Mouse (Mus musculus) forebrain, embryonic 10.5 days (tissue): ENCODE measurements around the gene Myl7. TPM values are rescaled to one million over a fixed set of nuclear protein-coding genes. Genes with fewer than 3 reads are reported as not detected.
A peak's percentile ranks its signal among the peaks of the same experiment; 100 is the strongest.
"Not testable (repeated sequence)": the region's sequence is repeated elsewhere in the genome, so short reads cannot be mapped to it uniquely, and the experiment has no call there.

Source experiments
- DNase-seq: peaks from one replicate; pipeline ENCODE4 v3.0.0-alpha.2; 2017; ENCODE audit warnings: low spot score; ENCODE audit errors: extremely low spot score
- H3K27ac ChIP-seq: fragments of 300-500 bp; sonication (generic); 2 replicates; pipeline ENCODE4 v1.5.1; 2016; ENCODE audit warnings: mild to moderate bottlenecking
- H3K27me3 ChIP-seq: fragments of 300-500 bp; sonication (generic); 2 replicates; pipeline ENCODE4 v1.6.1; 2016; ENCODE audit warnings: mild to moderate bottlenecking; ENCODE audit not compliant: poor library complexity, severe bottlenecking
- H3K36me3 ChIP-seq: fragments of 300-500 bp; sonication (generic); replicated peaks from 2 replicates; pipeline ENCODE4 v1.6.1; 2016; ENCODE audit warnings: mild to moderate bottlenecking, moderate library complexity
- H3K4me1 ChIP-seq: fragments of 300-500 bp; sonication (generic); 2 replicates; pipeline ENCODE4 v1.6.1; 2016
- H3K4me3 ChIP-seq: fragments of 300-500 bp; sonication (generic); 2 replicates; pipeline ENCODE4 v1.5.1; 2016; ENCODE audit warnings: mild to moderate bottlenecking, moderate library complexity
- H3K9me3 ChIP-seq: fragments of 300-500 bp; sonication (generic); 2 replicates; pipeline ENCODE4 v1.6.1; 2016; ENCODE audit warnings: mild to moderate bottlenecking, moderate library complexity
- WGBS: fragments of 180-500 bp; shearing (Covaris S2); methylation state at CpG from one replicate; pipeline ENCODE4 v1.1.7; 2016; 5-methylcytosine and 5-hydroxymethylcytosine counted together
- polyA plus RNA-seq: library from polyadenylated mRNA; unstranded; fragments of >200 nt; fragmentation: Nextera tagmentation; extraction: Ambion mirVana; gene quantifications from 2 replicates; pipeline ENCODE4 v1.2.1, GENCODE M21; 2016

Myl7 gene
- polyA plus RNA-seq, 1 experiment from 2014 or later = 2.6 TPM

GRCm38 (mm10) chr11:5901320-5901719, 2.7 kb upstream of the Myl7 start:
- peaks cover 74% of the 10 kb centered on the region for H3K27me3 ChIP-seq
- H3K4me3 ChIP-seq = peak overlapping the region; percentile 55
- 14% methylated on average over 3 of the region's 3 CpGs for WGBS

DNA sequence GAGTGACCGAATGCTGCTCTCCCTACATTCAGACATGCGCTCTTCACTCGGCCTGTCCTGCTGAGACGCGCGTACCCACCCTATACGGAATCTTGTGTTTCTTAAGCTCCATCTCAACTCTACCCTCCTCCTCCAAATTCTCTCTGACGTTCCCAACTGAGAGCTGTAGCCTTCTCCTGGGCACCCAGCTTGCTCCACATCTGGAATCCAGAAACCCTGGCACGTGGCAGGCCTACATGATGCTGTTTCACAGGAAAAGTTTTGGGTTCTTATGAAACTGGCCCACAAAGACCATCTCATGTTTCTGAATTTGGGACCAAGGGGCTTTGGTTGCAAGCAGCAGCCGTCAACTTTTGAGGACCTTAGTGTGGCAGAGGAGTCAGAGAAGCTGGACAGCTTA, 704 bp upstream of the Myl7 start:
- no peaks in the 10 kb centered on the region for H3K36me3 ChIP-seq
- no peak overlapping the region for H3K4me3 ChIP-seq
- H3K4me1 ChIP-seq = peaks cover 45% of the 10 kb centered on the region
- H3K27ac ChIP-seq = no peak overlapping the region
- DNase-seq = no peak
- 95% methylated on average over 10 of the region's 10 CpGs for WGBS
- H3K9me3 ChIP-seq = no peaks in the 10 kb centered on the region
- H3K27me3 ChIP-seq = peaks cover 85% of the 10 kb centered on the region

More at GRCm38 (mm10) chr11:5901320-5901719, 2.7 kb upstream of the Myl7 start:
- Histone ChIP-seq H3K27ac (peak overlapping the region; percentile 86), H3K4me1 (peaks cover 44% of the 10 kb centered on the region), H3K9me3 (no peaks in the 10 kb centered on the region), H3K36me3 (no peaks in the 10 kb centered on the region)
- no peak for DNase-seq

DNA sequence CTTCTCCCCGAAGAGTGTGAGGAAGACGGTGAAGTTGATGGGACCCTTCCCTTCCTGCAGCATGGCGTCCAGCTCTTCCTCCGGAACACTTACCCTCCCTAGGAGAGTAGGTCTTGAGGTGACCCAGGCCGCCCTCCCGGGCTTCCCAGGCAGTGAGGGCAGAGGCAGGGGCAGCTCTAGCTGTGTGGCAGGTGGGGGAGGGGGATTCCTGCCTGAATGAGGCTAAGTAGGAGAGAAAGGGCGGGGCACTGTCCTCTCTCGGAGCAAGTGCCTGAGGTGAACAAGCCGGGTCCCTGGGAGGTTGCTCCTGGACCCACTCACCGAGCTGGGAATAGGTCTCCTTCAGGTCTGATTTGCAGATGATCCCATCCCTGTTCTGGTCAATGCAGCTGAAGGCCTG, 743 bp downstream of the Myl7 start:
- Histone ChIP-seq H3K9me3 (no peaks in the 10 kb centered on the region), H3K36me3 (no peaks in the 10 kb centered on the region), H3K27me3 (peaks cover 76% of the 10 kb centered on the region), H3K4me3 (peak overlapping the region; percentile 19), H3K27ac (peak overlapping the region; percentile 66), H3K4me1 (peaks cover 56% of the 10 kb centered on the region)
- WGBS = 6% methylated on average over 10 of the region's 10 CpGs
- DNase-seq = no peak

DNA sequence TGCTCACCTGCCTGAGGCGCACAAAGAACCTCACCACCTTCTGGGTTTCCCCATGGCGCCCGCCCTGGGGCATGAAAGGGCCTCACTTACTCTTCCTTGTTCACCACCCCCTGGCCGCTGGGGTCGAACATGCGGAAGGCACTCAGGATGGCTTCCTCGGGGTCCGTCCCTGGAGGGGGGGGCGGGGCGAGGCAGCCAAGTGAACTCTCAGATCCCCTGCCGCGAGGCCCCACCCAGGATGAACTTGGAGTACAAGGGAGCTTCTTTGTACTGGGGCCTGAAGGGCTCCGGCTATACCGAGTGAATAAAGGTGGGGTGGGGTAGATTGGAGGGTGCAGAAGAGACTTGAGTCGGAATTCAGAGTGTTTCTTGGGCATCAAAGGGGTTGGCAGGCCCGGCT, 1.4 kb downstream of the Myl7 start:
- peak overlapping the region; percentile 19 for H3K4me3 ChIP-seq
- H3K36me3 ChIP-seq = no peaks in the 10 kb centered on the region
- peak overlapping the region; percentile 66; the same call in 1 of the 2 replicates for H3K27ac ChIP-seq
- H3K4me1 ChIP-seq = peaks cover 56% of the 10 kb centered on the region
- peaks cover 70% of the 10 kb centered on the region for H3K27me3 ChIP-seq
- H3K9me3 ChIP-seq = no peaks in the 10 kb centered on the region
- no peak for DNase-seq
- WGBS = 12% methylated on average over 16 of the region's 16 CpGs

DNA sequence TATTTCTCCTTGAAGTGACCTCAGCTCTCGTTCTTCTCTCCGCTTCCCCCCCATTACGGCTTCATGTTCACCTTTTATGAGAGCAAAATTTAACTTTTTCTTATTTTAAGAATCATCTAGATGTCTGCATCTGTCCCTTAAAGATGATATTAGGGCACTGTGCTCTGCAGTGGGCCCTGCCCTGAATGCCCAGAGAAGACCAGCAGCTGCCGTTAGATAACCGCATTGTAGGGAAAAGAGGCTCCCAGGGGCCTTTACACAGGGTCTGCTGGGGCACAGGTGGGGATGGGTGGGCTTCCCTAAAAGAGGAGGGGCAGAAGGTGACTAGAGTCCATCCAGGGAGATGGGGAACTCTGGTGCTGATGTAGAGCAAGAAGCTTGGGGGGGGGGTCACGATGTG, 4.8 kb downstream of the Myl7 start:
- no peaks in the 10 kb centered on the region for H3K9me3 ChIP-seq
- peaks cover 35% of the 10 kb centered on the region for H3K27me3 ChIP-seq
- peaks cover 60% of the 10 kb centered on the region for H3K4me1 ChIP-seq
- no peaks in the 10 kb centered on the region for H3K36me3 ChIP-seq
- no peak overlapping the region for H3K27ac ChIP-seq
- 75% methylated on average over 6 of the region's 6 CpGs for WGBS
- no peak overlapping the region for H3K4me3 ChIP-seq
- DNase-seq = no peak

DNA sequence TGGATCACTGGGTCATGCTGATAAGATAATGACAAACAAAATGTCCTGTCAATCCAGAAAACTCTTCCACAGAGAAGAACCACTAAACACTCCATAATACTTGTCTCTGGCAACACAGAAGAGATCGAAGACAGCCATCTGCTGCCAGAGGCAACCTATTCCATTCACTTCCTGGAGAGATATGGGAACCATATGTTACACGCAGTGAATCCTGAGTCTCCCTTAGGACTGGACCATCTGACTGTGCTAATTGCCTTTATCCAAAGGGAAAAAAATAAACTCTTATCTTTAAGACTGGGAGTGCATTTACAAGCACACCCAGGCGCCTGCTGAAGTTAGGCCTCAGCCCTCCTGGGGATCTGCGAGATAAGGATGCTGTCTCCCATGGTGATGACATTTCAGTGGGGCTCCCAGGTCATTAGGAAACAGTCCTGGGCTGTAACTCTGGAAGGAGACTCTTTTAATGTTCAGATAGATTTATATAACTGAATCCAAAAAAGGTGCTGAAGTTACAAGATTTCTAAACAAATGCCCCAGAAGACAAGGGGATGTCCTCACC, 5.7 kb downstream of the Myl7 start:
- H3K4me3 ChIP-seq = no peak overlapping the region

DNA sequence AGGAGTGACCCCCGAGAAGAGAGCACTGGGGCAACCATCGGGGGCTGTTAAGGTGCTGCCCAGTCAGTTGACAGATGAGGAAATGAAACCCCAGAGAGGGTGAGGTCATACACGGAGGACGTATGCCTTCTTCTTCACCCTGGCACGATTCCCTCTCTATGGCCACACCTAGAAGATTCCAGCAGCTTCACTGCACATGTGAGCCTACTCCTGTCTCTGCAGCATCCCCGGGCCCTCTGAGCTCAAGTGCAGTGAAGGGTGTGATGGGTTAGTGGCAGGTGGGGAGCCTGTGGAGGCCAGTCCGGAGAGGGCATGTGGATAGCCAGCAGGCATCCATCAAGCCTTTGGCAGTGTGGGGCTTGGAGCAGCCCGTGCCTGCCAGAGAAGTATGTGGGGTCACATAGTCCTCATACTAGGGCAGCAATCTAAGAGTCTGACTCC, 6.4 kb downstream of the Myl7 start:
- peaks cover 19% of the 10 kb centered on the region for H3K27me3 ChIP-seq
- peaks cover 60% of the 10 kb centered on the region for H3K4me1 ChIP-seq
- 72% methylated on average over 8 of the region's 8 CpGs for WGBS
- no peaks in the 10 kb centered on the region for H3K36me3 ChIP-seq
- peak overlapping the region; percentile 71; the same call in 1 of the 2 replicates for H3K27ac ChIP-seq
- no peaks in the 10 kb centered on the region for H3K9me3 ChIP-seq
- H3K4me3 ChIP-seq = no peak overlapping the region
- DNase-seq = no peak

More for the DNA sequence above, 5.7 kb downstream of the Myl7 start:
- Histone ChIP-seq H3K4me1 (peaks cover 60% of the 10 kb centered on the region), H3K36me3 (no peaks in the 10 kb centered on the region), H3K27ac (0 out of 2 replicates have a peak overlapping the region, but pooled peaks have one; percentile 71), H3K9me3 (no peaks in the 10 kb centered on the region), H3K27me3 (peaks cover 26% of the 10 kb centered on the region)
- WGBS = 66% methylated on average over 4 of the region's 4 CpGs
- DNase-seq = no peak

DNA sequence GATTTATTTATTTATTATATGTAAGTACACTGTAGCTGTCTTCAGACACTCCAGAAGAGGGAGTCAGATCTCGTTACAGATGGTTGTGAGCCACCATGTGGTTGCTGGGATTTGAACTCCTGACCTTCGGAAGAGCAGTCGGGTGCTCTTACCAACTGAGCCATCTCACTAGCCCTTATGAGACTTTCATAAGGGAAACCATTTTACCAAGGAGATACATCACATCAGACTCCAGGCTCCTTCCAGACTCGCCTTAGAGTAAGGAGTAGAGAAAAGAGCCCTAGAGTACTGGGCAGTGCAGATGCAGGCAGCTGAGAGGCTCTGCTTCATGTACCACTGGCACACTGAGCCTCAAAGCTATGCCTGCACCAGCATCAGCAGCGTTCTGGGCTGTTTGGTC, 10.0 kb downstream of the Myl7 start:
- H3K9me3 ChIP-seq, H3K27ac ChIP-seq, H3K4me3 ChIP-seq, H3K36me3 ChIP-seq, H3K27me3 ChIP-seq, DNase-seq: not testable (repeated sequence)
- H3K4me1 ChIP-seq = peaks cover 61% of the 10 kb centered on the region
- WGBS = 83% methylated on average over 5 of the region's 5 CpGs

DNA sequence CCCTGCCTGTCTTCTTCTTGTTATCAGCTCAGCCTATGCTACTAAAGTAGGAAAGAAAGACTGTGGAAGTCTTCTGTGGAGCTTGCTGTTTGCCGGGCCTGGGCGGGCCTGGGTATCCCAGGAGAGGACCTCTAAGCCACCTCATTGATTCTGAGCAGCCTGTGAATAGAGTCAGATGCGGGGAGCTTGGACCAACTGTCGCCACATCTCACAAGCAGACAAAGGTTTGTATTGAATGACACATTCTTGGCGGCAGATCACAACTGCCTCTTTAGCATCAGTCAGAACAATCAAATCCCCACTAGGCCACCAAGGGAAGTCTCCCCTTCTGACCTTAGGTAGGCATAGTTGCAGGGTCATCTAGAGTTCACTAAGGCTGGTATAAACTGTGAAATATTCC, 11.3 kb downstream of the Myl7 start:
- Histone ChIP-seq H3K9me3 (no peaks in the 10 kb centered on the region), H3K4me1 (peaks cover 48% of the 10 kb centered on the region), H3K36me3 (no peaks in the 10 kb centered on the region), H3K27me3 (no peaks in the 10 kb centered on the region), H3K27ac (peak overlapping the region; percentile 70), H3K4me3 (no peak overlapping the region)
- no peak for DNase-seq
- WGBS = 29% methylated on average over 5 of the region's 5 CpGs

DNA sequence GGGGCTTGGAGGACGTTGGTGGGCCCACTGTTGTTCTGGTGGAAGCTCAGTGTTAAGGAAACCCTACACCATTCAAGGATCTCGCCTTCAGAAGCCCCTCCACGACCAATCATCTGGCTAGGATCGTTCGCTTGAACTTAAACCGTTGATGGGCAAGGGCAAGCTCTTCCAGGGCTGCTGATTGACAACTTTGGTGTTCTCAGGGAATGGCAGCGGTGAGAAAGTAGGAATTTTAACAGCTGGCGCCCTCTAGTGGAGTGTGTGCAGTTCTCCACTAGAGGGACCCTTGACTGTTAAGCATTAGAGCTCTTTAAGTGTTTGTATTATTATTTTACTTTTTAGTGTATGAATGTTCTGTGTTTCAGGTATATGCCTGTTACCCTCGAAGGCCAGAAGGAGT, 12.4 kb downstream of the Myl7 start:
- WGBS = 24% methylated on average over 9 of the region's 9 CpGs
- H3K4me1 ChIP-seq = peaks cover 39% of the 10 kb centered on the region
- no peaks in the 10 kb centered on the region for H3K27me3 ChIP-seq
- no peak overlapping the region for H3K4me3 ChIP-seq
- H3K27ac ChIP-seq = peak overlapping the region; percentile 70
- peak; percentile 64 for DNase-seq
- no peaks in the 10 kb centered on the region for H3K9me3 ChIP-seq
- no peaks in the 10 kb centered on the region for H3K36me3 ChIP-seq

GRCm38 (mm10) chr11:5882518-5882917, 16.1 kb downstream of the Myl7 start:
- no peak overlapping the region for H3K27ac ChIP-seq
- no peaks in the 10 kb centered on the region for H3K9me3 ChIP-seq
- H3K4me1 ChIP-seq = peaks cover 34% of the 10 kb centered on the region
- H3K27me3 ChIP-seq = no peaks in the 10 kb centered on the region
- no peak overlapping the region for H3K4me3 ChIP-seq
- no peak for DNase-seq
- 83% methylated on average over 8 of the region's 8 CpGs for WGBS
- no peaks in the 10 kb centered on the region for H3K36me3 ChIP-seq

GRCm38 (mm10) chr11:5879905-5880304, 18.7 kb downstream of the Myl7 start:
- peaks cover 20% of the 10 kb centered on the region for H3K36me3 ChIP-seq
- peaks cover 36% of the 10 kb centered on the region for H3K4me1 ChIP-seq
- no peaks in the 10 kb centered on the region for H3K27me3 ChIP-seq
- DNase-seq = peak; percentile 72
- H3K4me3 ChIP-seq = no peak overlapping the region
- 42% methylated on average over 5 of the region's 5 CpGs for WGBS
- H3K27ac ChIP-seq = 0 out of 2 replicates have a peak overlapping the region, but pooled peaks have one; percentile 15
- H3K9me3 ChIP-seq = no peaks in the 10 kb centered on the region

- DNase-seq = no peak
- H3K4me1 ChIP-seq = peaks cover 36% of the 10 kb centered on the region
- H3K27ac ChIP-seq = peak overlapping the region; percentile 91
- peaks cover 32% of the 10 kb centered on the region for H3K36me3 ChIP-seq
- no peaks in the 10 kb centered on the region for H3K27me3 ChIP-seq
- no peaks in the 10 kb centered on the region for H3K9me3 ChIP-seq
- H3K4me3 ChIP-seq = peak overlapping the region; percentile 71
- WGBS = 56% methylated on average over 8 of the region's 8 CpGs
These were observed 19.9 kb downstream of the Myl7 start for GRCm38 (mm10) chr11:5878661-5879060.
